Mouse (Mus musculus): ENCODE results near the gene Vwa8.

The Vwa8 gene

GRCm38 (mm10) chr14:78824507-78824906, 24.3 kb upstream of the Vwa8 start:
- TF ChIP-seq POU5F1 (IDR thresholded peaks at IDR 0.05; ENCODE audit: borderline replicate concordance, low read length) (no peak), NANOG (IDR thresholded peaks at IDR 0.05; ENCODE audit: borderline replicate concordance, low read length) (no peak), CTCF (conservative IDR thresholded peaks at IDR 0.05; ENCODE audit: low read length) (no peak)
- no peak overlapping the region for H3K4me3 ChIP-seq (replicated peaks; ENCODE audit: low read length)
- H3K9me3 ChIP-seq (ENCODE audit: low read length), result no peaks in the 10 kb centered on the region
- no peaks in the 10 kb centered on the region for H3K27me3 ChIP-seq (ENCODE audit: insufficient read depth, low read length)
- peaks cover 9% of the 10 kb centered on the region for H3K4me1 ChIP-seq (replicated peaks; ENCODE audit: low read depth, low read length)
- H3K36me3 ChIP-seq (ENCODE audit: insufficient read depth, low read length), result no peaks in the 10 kb centered on the region

GRCm38 (mm10) chr14:78831158-78831557, 17.7 kb upstream of the Vwa8 start:
- H3K36me3 ChIP-seq (ENCODE audit: insufficient read depth, low read length), result no peaks in the 10 kb centered on the region
- H3K27me3 ChIP-seq (ENCODE audit: insufficient read depth, low read length), result no peaks in the 10 kb centered on the region
- H3K4me1 ChIP-seq (replicated peaks; ENCODE audit: low read depth, low read length), result peaks cover 9% of the 10 kb centered on the region
- TF ChIP-seq POU5F1 (IDR thresholded peaks at IDR 0.05; ENCODE audit: borderline replicate concordance, low read length) (no peak), CTCF (conservative IDR thresholded peaks at IDR 0.05; ENCODE audit: low read length) (no peak)
- no peak overlapping the region for H3K4me3 ChIP-seq (replicated peaks; ENCODE audit: low read length)
- peaks cover 3% of the 10 kb centered on the region; the same call in 1 of the 2 replicates for H3K9me3 ChIP-seq (ENCODE audit: low read length)

- no peak for TF ChIP-seq NANOG (IDR thresholded peaks at IDR 0.05; ENCODE audit: borderline replicate concordance, low read length)
- no peak for TF ChIP-seq CTCF (conservative IDR thresholded peaks at IDR 0.05; ENCODE audit: low read length)
- TF ChIP-seq POU5F1 (IDR thresholded peaks at IDR 0.05; ENCODE audit: borderline replicate concordance, low read length), result no peak
- Histone ChIP-seq H3K27me3 (ENCODE audit: insufficient read depth, low read length) (peaks cover 4% of the 10 kb centered on the region; the same call in 1 of the 2 replicates), H3K4me1 (replicated peaks; ENCODE audit: low read depth, low read length) (peaks cover 30% of the 10 kb centered on the region), H3K36me3 (ENCODE audit: insufficient read depth, low read length) (no peaks in the 10 kb centered on the region), H3K4me3 (replicated peaks; ENCODE audit: low read length) (no peak overlapping the region), H3K9me3 (ENCODE audit: low read length) (no peaks in the 10 kb centered on the region)
These were observed 904 bp upstream of the Vwa8 start for GRCm38 (mm10) chr14:78847948-78848347.

- H3K9me3 ChIP-seq (ENCODE audit: low read length), result no peaks in the 10 kb centered on the region
- peaks cover 30% of the 10 kb centered on the region for H3K4me1 ChIP-seq (replicated peaks; ENCODE audit: low read depth, low read length)
- H3K4me3 ChIP-seq (replicated peaks; ENCODE audit: low read length), result peak overlapping the region; percentile 93
- peaks cover 4% of the 10 kb centered on the region; the same call in 1 of the 2 replicates for H3K27me3 ChIP-seq (ENCODE audit: insufficient read depth, low read length)
- H3K36me3 ChIP-seq (ENCODE audit: insufficient read depth, low read length), result no peaks in the 10 kb centered on the region
- TF ChIP-seq CTCF (conservative IDR thresholded peaks at IDR 0.05; ENCODE audit: low read length) (no peak), POU5F1 (IDR thresholded peaks at IDR 0.05; ENCODE audit: borderline replicate concordance, low read length) (no peak), NANOG (IDR thresholded peaks at IDR 0.05; ENCODE audit: borderline replicate concordance, low read length) (no peak)
These were observed 375 bp upstream of the Vwa8 start for GRCm38 (mm10) chr14:78848477-78848876.

GRCm38 (mm10) chr14:78849961-78850578, 1.2 kb downstream of the Vwa8 start:
- H3K4me1 ChIP-seq (replicated peaks; ENCODE audit: low read depth, low read length), result peaks cover 33% of the 10 kb centered on the region
- TF ChIP-seq CTCF (conservative IDR thresholded peaks at IDR 0.05; ENCODE audit: low read length), result no peak
- no peaks in the 10 kb centered on the region for H3K27me3 ChIP-seq (ENCODE audit: insufficient read depth, low read length)
- H3K9me3 ChIP-seq (ENCODE audit: low read length), result no peaks in the 10 kb centered on the region
- no peaks in the 10 kb centered on the region for H3K36me3 ChIP-seq (ENCODE audit: insufficient read depth, low read length)
- peak overlapping the region; percentile 93 for H3K4me3 ChIP-seq (replicated peaks; ENCODE audit: low read length)

- Histone ChIP-seq H3K4me1 (replicated peaks; ENCODE audit: low read depth, low read length) (peaks cover 38% of the 10 kb centered on the region), H3K4me3 (replicated peaks; ENCODE audit: low read length) (no peak overlapping the region), H3K9me3 (ENCODE audit: low read length) (no peaks in the 10 kb centered on the region), H3K36me3 (ENCODE audit: insufficient read depth, low read length) (no peaks in the 10 kb centered on the region), H3K27me3 (ENCODE audit: insufficient read depth, low read length) (no peaks in the 10 kb centered on the region)
- TF ChIP-seq CTCF (conservative IDR thresholded peaks at IDR 0.05; ENCODE audit: low read length) (no peak), POU5F1 (IDR thresholded peaks at IDR 0.05; ENCODE audit: borderline replicate concordance, low read length) (no peak), NANOG (IDR thresholded peaks at IDR 0.05; ENCODE audit: borderline replicate concordance, low read length) (peak; percentile 48; the same call in 1 of the 2 replicates)
These were observed 1.8 kb downstream of the Vwa8 start for GRCm38 (mm10) chr14:78850666-78851065.

GRCm38 (mm10) chr14:78851366-78851765, 2.5 kb downstream of the Vwa8 start:
- Histone ChIP-seq H3K9me3 (ENCODE audit: low read length) (no peaks in the 10 kb centered on the region), H3K27me3 (ENCODE audit: insufficient read depth, low read length) (no peaks in the 10 kb centered on the region), H3K4me1 (replicated peaks; ENCODE audit: low read depth, low read length) (peaks cover 40% of the 10 kb centered on the region), H3K36me3 (ENCODE audit: insufficient read depth, low read length) (no peaks in the 10 kb centered on the region), H3K4me3 (replicated peaks; ENCODE audit: low read length) (no peak overlapping the region)
- TF ChIP-seq CTCF (conservative IDR thresholded peaks at IDR 0.05; ENCODE audit: low read length) (no peak), POU5F1 (IDR thresholded peaks at IDR 0.05; ENCODE audit: borderline replicate concordance, low read length) (no peak), NANOG (IDR thresholded peaks at IDR 0.05; ENCODE audit: borderline replicate concordance, low read length) (no peak)

GRCm38 (mm10) chr14:78852401-78853246, 3.8 kb downstream of the Vwa8 start:
- H3K27me3 ChIP-seq (ENCODE audit: insufficient read depth, low read length), result no peaks in the 10 kb centered on the region
- H3K4me1 ChIP-seq (replicated peaks; ENCODE audit: low read depth, low read length), result peaks cover 40% of the 10 kb centered on the region
- H3K4me3 ChIP-seq (replicated peaks; ENCODE audit: low read length), result no peak overlapping the region
- TF ChIP-seq NANOG (IDR thresholded peaks at IDR 0.05; ENCODE audit: borderline replicate concordance, low read length) (no peak), POU5F1 (IDR thresholded peaks at IDR 0.05; ENCODE audit: borderline replicate concordance, low read length) (no peak)
- H3K9me3 ChIP-seq (ENCODE audit: low read length), result no peaks in the 10 kb centered on the region
- no peaks in the 10 kb centered on the region for H3K36me3 ChIP-seq (ENCODE audit: insufficient read depth, low read length)
